Mouse (Mus musculus) gastrocnemius, adult 2 months (tissue): Measurements from ENCODE around the gene Lig1. TPM values are rescaled to one million over a fixed set of nuclear protein-coding genes. Genes with fewer than 3 reads are reported as not detected.

Experiments
- DNase-seq: peaks from one replicate; pipeline ENCODE4 v3.0.0; 2022
- H3K27ac ChIP-seq: fragments of 200-600 bp; 2 replicates; pipeline ENCODE4 v1.8.1; 2022; ENCODE audit warnings: mild to moderate bottlenecking
- H3K4me3 ChIP-seq: fragments of 200-600 bp; 2 replicates; pipeline ENCODE4 v1.8.1; 2022; ENCODE audit warnings: mild to moderate bottlenecking, moderate library complexity
- CTCF ChIP-seq: fragments of 200-600 bp; IDR thresholded peaks from 2 replicates; pipeline ENCODE4 v1.8.1; 2022; ENCODE audit warnings: antibody characterized with exemption, mild to moderate bottlenecking, moderate library complexity
- intact Hi-C: fragments of 180-260 bp; cut with DNase I; formaldehyde crosslinking; loops from one replicate; pipeline ENCODE4 v1.15.1; 2025
- total RNA-seq, 2 experiments: library from RNA; stranded (reverse); gene quantifications; 2 replicates each; pipeline ENCODE4 v1.2.3; 2021

Lig1 gene
- total RNA-seq, 2 experiments from 2014 or later, result 1.1 to 1.4 TPM

DNA sequence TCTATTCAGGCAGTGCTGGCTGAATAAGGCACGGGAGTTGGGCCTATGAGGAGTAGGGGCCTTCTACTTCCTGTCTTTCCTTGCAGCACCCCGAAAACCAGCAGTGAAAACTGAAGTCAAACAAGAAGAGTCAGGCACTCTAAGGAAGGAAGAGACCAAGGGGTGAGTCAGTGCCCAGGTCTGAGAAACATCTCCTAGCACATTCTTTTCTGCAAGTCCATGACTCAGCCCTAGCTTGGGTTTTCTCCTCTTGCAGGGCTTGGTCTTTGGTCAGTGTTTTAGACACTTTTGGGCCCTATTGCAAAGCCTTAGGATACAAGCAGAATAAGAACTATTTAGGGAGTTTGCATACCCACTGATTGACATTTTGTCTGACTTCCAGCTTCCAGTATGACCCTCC is 14.3 kb downstream of the Lig1 start:
- intact Hi-C loops, result no loop called here
- no peak overlapping the region for H3K27ac ChIP-seq
- no peak overlapping the region for H3K4me3 ChIP-seq
- TF ChIP-seq CTCF, result no peak
- DNase-seq, result no peak

- no peak overlapping the region for H3K4me3 ChIP-seq
- intact Hi-C loops, result no loop called here
- DNase-seq, result peak; percentile 53
- TF ChIP-seq CTCF, result no peak
- H3K27ac ChIP-seq, result peak overlapping the region; percentile 35; the same call in 1 of the 2 replicates
Observed at GRCm38 (mm10) chr7:13293878-13294855, 17.1 kb downstream of the Lig1 start.

GRCm38 (mm10) chr7:13295256-13295655 is 18.2 kb downstream of the Lig1 start:
- DNase-seq, result no peak
- Histone ChIP-seq H3K27ac (no peak overlapping the region), H3K4me3 (no peak overlapping the region)
- intact Hi-C loops, result no loop called here
- no peak for TF ChIP-seq CTCF

DNA sequence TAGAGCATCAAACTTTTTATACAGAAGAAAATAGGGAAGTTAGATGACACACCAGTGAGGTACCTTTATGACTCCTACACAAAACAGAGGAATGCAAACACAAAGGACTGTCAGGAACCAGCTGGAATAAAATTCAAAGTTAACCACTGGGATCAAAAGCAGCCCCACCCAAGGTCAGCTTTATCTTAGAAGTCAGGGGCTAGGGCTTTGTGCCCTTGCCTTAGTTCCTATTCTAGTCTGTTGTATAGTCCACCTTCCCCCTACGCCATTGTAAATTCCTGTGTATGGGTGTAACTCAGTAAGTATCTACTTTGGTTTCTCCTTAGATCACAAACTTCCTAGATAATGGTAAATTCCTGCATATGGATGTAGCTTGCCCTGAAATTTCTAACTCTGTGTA is 20.6 kb downstream of the Lig1 start:
- intact Hi-C loops, result no loop called here
- Histone ChIP-seq H3K4me3 (no peak overlapping the region), H3K27ac (no peak overlapping the region)
- no peak for TF ChIP-seq CTCF
- DNase-seq, result no peak

DNA sequence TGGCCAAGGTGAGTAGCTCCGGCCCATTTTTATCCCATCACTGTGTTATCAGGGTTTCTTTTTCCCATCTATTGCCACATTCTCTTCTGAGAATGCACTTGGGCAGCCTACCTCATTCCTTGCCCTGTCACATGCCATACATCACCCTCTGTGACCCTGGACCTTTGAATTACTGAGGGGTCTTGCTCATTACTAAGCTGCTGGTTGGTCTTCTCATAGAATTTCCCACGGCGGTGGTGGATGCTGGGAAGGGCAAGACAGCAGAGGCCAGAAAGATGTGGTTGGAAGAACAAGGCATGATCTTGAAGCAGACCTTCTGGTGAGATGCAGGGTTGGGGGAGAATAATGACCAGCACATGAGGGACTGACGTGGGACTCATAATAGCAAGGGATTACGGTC is 21.7 kb downstream of the Lig1 start:
- no peak for TF ChIP-seq CTCF
- no peak for DNase-seq
- intact Hi-C loops, result no loop called here
- no peak overlapping the region for H3K27ac ChIP-seq
- H3K4me3 ChIP-seq, result no peak overlapping the region

- intact Hi-C loops, result no loop called here
- no peak for DNase-seq
- Histone ChIP-seq H3K4me3 (no peak overlapping the region), H3K27ac (no peak overlapping the region)
- no peak for TF ChIP-seq CTCF
Observed at GRCm38 (mm10) chr7:13301643-13302042, 24.6 kb downstream of the Lig1 start.

- Histone ChIP-seq H3K4me3 (no peak overlapping the region), H3K27ac (no peak overlapping the region)
- TF ChIP-seq CTCF, result no peak
- no peak for DNase-seq
- intact Hi-C loops, result no loop called here
Observed at GRCm38 (mm10) chr7:13302780-13303179, 25.7 kb downstream of the Lig1 start.

- Histone ChIP-seq H3K27ac (no peak overlapping the region), H3K4me3 (no peak overlapping the region)
- TF ChIP-seq CTCF, result no peak
- DNase-seq, result no peak
- intact Hi-C loops, result no loop called here
Observed at GRCm38 (mm10) chr7:13303372-13303771, 26.3 kb downstream of the Lig1 start.

DNA sequence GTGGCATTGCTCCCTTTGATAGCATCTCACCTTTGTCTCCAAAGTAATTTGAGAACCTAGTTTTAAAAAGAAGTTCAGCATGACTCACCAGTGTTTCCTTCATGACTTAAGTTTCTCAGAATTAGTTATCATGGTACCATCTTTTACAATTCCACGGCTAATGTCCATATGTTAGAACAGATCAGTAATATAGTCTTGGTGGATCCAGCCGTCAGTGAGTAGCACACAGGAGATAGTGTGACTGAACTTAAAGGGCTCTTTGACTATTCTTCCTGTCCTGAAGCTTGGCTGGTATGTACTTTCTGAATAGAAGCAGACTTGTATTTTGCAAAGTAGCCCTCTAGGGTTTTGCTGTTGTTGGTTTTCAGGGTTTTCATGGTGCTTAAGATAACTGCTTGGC is 32.3 kb downstream of the Lig1 start:
- no peak for DNase-seq
- intact Hi-C loops, result no loop called here
- TF ChIP-seq CTCF, result no peak
- Histone ChIP-seq H3K27ac (no peak overlapping the region), H3K4me3 (no peak overlapping the region)

GRCm38 (mm10) chr7:13310493-13311199 is 33.6 kb downstream of the Lig1 start:
- no peak for TF ChIP-seq CTCF
- intact Hi-C loops, result no loop called here
- no peak overlapping the region for H3K27ac ChIP-seq
- no peak overlapping the region for H3K4me3 ChIP-seq
- DNase-seq, result no peak

DNA sequence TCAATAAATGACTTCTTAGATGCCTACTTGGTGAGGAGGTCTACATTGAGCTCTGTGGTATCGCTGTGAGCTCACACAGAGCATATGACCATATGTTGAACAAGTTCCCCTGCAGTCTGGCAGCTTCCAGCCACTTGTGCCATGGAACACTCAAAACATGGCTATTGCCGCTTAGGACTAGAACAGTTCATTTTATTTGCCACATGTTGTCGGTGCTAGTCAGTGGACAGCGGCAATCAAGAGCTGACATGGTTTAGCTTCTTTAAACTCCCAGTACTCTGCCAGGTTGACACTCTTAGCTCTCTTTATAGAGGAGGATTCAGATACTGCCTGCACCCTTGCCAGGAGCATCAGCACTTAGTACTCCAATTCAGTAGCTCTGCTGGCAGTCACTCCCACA is 34.3 kb downstream of the Lig1 start:
- no peak for DNase-seq
- no peak overlapping the region for H3K27ac ChIP-seq
- H3K4me3 ChIP-seq, result no peak overlapping the region
- intact Hi-C loops, result no loop called here
- no peak for TF ChIP-seq CTCF

GRCm38 (mm10) chr7:13314095-13314597 is 37.1 kb downstream of the Lig1 start:
- Histone ChIP-seq H3K4me3 (no peak overlapping the region), H3K27ac (no peak overlapping the region)
- DNase-seq, result peak; percentile 55
- no peak for TF ChIP-seq CTCF
- intact Hi-C loops, result no loop called here

GRCm38 (mm10) chr7:13321424-13321823 is 44.3 kb downstream of the Lig1 start:
- H3K27ac ChIP-seq, result no peak overlapping the region
- intact Hi-C loops, result no loop called here
- TF ChIP-seq CTCF, result no peak
- no peak overlapping the region for H3K4me3 ChIP-seq
- no peak for DNase-seq
